Mouse (Mus musculus): ENCODE results near the gene Serpina1e. TPM values are rescaled to one million over a fixed set of nuclear protein-coding genes. Genes with fewer than 3 reads are reported as not detected.

The Serpina1e gene
- total and polyA plus RNA-seq, 2 experiments from 2014 or later: 0.34 to 8.4 TPM

GRCm38 (mm10) chr12:103999611-104000010, 40.8 kb upstream of the Serpina1e start:
- H3K27me3 ChIP-seq (ENCODE audit: control insufficient read depth, insufficient read depth, low read length): no peaks in the 10 kb centered on the region

GRCm38 (mm10) chr12:103996513-103996912, 37.7 kb upstream of the Serpina1e start:
- no peaks in the 10 kb centered on the region for H3K27me3 ChIP-seq (ENCODE audit: control insufficient read depth, insufficient read depth, low read length)
- ATAC-seq (ENCODE audit: insufficient read depth, low read depth): no peak
- no peak for DNase-seq (ENCODE audit: low spot score)
- H3K4me1 ChIP-seq (ENCODE audit: control insufficient read depth, insufficient read depth): no peaks in the 10 kb centered on the region
- H3K27ac ChIP-seq (ENCODE audit: low read depth): no peak overlapping the region
- 61% methylated on average over 2 of the region's 2 CpGs for WGBS
- H3K4me3 ChIP-seq (ENCODE audit: low read depth, low read length): no peak overlapping the region
- no peaks in the 10 kb centered on the region for H3K36me3 ChIP-seq (replicated peaks; ENCODE audit: control insufficient read depth, insufficient read depth, low read length)
- H3K9me3 ChIP-seq (replicated peaks; ENCODE audit: control insufficient read depth, low read length): no peaks in the 10 kb centered on the region
- H3K9ac ChIP-seq (replicated peaks; ENCODE audit: low read depth, low read length): no peak overlapping the region
- no peak overlapping the region for H3K4me2 ChIP-seq (ENCODE audit: low read depth, low read length)
- no peak for TF ChIP-seq EP300 (IDR thresholded peaks at IDR 0.05; ENCODE audit: low read depth)
- no peak for TF ChIP-seq CTCF (IDR thresholded peaks at IDR 0.05; ENCODE audit: low read depth)

More at GRCm38 (mm10) chr12:103999611-104000010, 40.8 kb upstream of the Serpina1e start:
- Histone ChIP-seq H3K4me1 (ENCODE audit: control insufficient read depth, insufficient read depth) (peaks cover 18% of the 10 kb centered on the region; the same call in 1 of the 2 replicates), H3K9ac (replicated peaks; ENCODE audit: low read depth, low read length) (no peak overlapping the region), H3K36me3 (replicated peaks; ENCODE audit: control insufficient read depth, insufficient read depth, low read length) (no peaks in the 10 kb centered on the region), H3K4me3 (ENCODE audit: low read depth, low read length) (no peak overlapping the region), H3K27ac (ENCODE audit: low read depth) (no peak overlapping the region), H3K9me3 (replicated peaks; ENCODE audit: control insufficient read depth, low read length) (peaks cover 2% of the 10 kb centered on the region; the same call in 1 of the 2 replicates), H3K4me2 (ENCODE audit: low read depth, low read length) (no peak overlapping the region)
- TF ChIP-seq EP300 (IDR thresholded peaks at IDR 0.05; ENCODE audit: low read depth) (no peak), CTCF (IDR thresholded peaks at IDR 0.05; ENCODE audit: low read depth) (no peak)
- DNase-seq (ENCODE audit: low spot score) (no peak), ATAC-seq (ENCODE audit: insufficient read depth, low read depth) (no peak)
- 85% methylated on average over 8 of the region's 8 CpGs for WGBS

- Histone ChIP-seq H3K9ac (replicated peaks; ENCODE audit: low read depth, low read length) (no peak overlapping the region), H3K27ac (ENCODE audit: low read depth) (no peak overlapping the region), H3K9me3 (replicated peaks; ENCODE audit: control insufficient read depth, low read length) (no peaks in the 10 kb centered on the region), H3K4me3 (ENCODE audit: low read depth, low read length) (no peak overlapping the region), H3K4me1 (ENCODE audit: control insufficient read depth, insufficient read depth) (no peaks in the 10 kb centered on the region), H3K4me2 (ENCODE audit: low read depth, low read length) (no peak overlapping the region), H3K36me3 (replicated peaks; ENCODE audit: control insufficient read depth, insufficient read depth, low read length) (no peaks in the 10 kb centered on the region), H3K27me3 (ENCODE audit: control insufficient read depth, insufficient read depth, low read length) (no peaks in the 10 kb centered on the region)
- ATAC-seq (ENCODE audit: insufficient read depth, low read depth): no peak
- 37% methylated on average over 5 of the region's 5 CpGs for WGBS
- TF ChIP-seq CTCF (IDR thresholded peaks at IDR 0.05; ENCODE audit: low read depth): peak; percentile 89
- no peak for TF ChIP-seq EP300 (IDR thresholded peaks at IDR 0.05; ENCODE audit: low read depth)
- DNase-seq (ENCODE audit: low spot score): peak; percentile 63
These were observed 36.7 kb upstream of the Serpina1e start for GRCm38 (mm10) chr12:103995292-103996072.

- H3K27me3 ChIP-seq (ENCODE audit: control insufficient read depth, insufficient read depth, low read length): no peaks in the 10 kb centered on the region
- no peaks in the 10 kb centered on the region for H3K9me3 ChIP-seq (replicated peaks; ENCODE audit: control insufficient read depth, low read length)
- no peak overlapping the region for H3K4me3 ChIP-seq (ENCODE audit: low read depth, low read length)
- H3K4me2 ChIP-seq (ENCODE audit: low read depth, low read length): no peak overlapping the region
- H3K9ac ChIP-seq (replicated peaks; ENCODE audit: low read depth, low read length): no peak overlapping the region
- DNase-seq (ENCODE audit: low spot score) (no peak), ATAC-seq (ENCODE audit: insufficient read depth, low read depth) (no peak)
- H3K4me1 ChIP-seq (ENCODE audit: control insufficient read depth, insufficient read depth): no peaks in the 10 kb centered on the region
- no peak overlapping the region for H3K27ac ChIP-seq (ENCODE audit: low read depth)
- no peaks in the 10 kb centered on the region for H3K36me3 ChIP-seq (replicated peaks; ENCODE audit: control insufficient read depth, insufficient read depth, low read length)
- no peak for TF ChIP-seq EP300 (IDR thresholded peaks at IDR 0.05; ENCODE audit: low read depth)
- TF ChIP-seq CTCF (IDR thresholded peaks at IDR 0.05; ENCODE audit: low read depth): no peak
- WGBS: 40% methylated on average over 7 of the region's 7 CpGs
These were observed 34.2 kb upstream of the Serpina1e start for GRCm38 (mm10) chr12:103992945-103993344.

GRCm38 (mm10) chr12:103989857-103990256, 31.1 kb upstream of the Serpina1e start, which contains the start of gene Serpina11:
Gene Serpina11, minus strand, starts transcription at chr12:103989957.
- no peak for DNase-seq (ENCODE audit: low spot score)
- H3K27ac ChIP-seq (ENCODE audit: low read depth): no peak within 1 kb of the TSS
- no peaks in the 10 kb centered on the region for H3K27me3 ChIP-seq (ENCODE audit: control insufficient read depth, insufficient read depth, low read length)
- TF ChIP-seq CTCF (IDR thresholded peaks at IDR 0.05; ENCODE audit: low read depth) (no peak), EP300 (IDR thresholded peaks at IDR 0.05; ENCODE audit: low read depth) (no peak)
- WGBS: 75% methylated on average over 6 of the region's 6 CpGs
- no peaks in the 10 kb centered on the region for H3K36me3 ChIP-seq (replicated peaks; ENCODE audit: control insufficient read depth, insufficient read depth, low read length)
- no peak within 1 kb of the TSS for H3K4me2 ChIP-seq (ENCODE audit: low read depth, low read length)
- H3K4me1 ChIP-seq (ENCODE audit: control insufficient read depth, insufficient read depth): no peaks in the 10 kb centered on the region
- no peak within 1 kb of the TSS for H3K4me3 ChIP-seq (ENCODE audit: low read depth, low read length)
- no peak for ATAC-seq (ENCODE audit: insufficient read depth, low read depth)
- no peak within 1 kb of the TSS for H3K9ac ChIP-seq (replicated peaks; ENCODE audit: low read depth, low read length)
- H3K9me3 ChIP-seq (replicated peaks; ENCODE audit: control insufficient read depth, low read length): no peaks in the 10 kb centered on the region

GRCm38 (mm10) chr12:103989514-103989767, 30.7 kb upstream of the Serpina1e start:
- H3K27me3 ChIP-seq (ENCODE audit: control insufficient read depth, insufficient read depth, low read length): no peaks in the 10 kb centered on the region
- no peaks in the 10 kb centered on the region for H3K36me3 ChIP-seq (replicated peaks; ENCODE audit: control insufficient read depth, insufficient read depth, low read length)
- H3K4me3 ChIP-seq (ENCODE audit: low read depth, low read length): no peak overlapping the region
- ATAC-seq (ENCODE audit: insufficient read depth, low read depth) (no peak), DNase-seq (ENCODE audit: low spot score) (no peak)
- no peak overlapping the region for H3K4me2 ChIP-seq (ENCODE audit: low read depth, low read length)
- no peaks in the 10 kb centered on the region for H3K4me1 ChIP-seq (ENCODE audit: control insufficient read depth, insufficient read depth)
- no peak for TF ChIP-seq EP300 (IDR thresholded peaks at IDR 0.05; ENCODE audit: low read depth)
- no peak for TF ChIP-seq CTCF (IDR thresholded peaks at IDR 0.05; ENCODE audit: low read depth)
- WGBS: 65% methylated on average over 2 of the region's 2 CpGs
- no peak overlapping the region for H3K9ac ChIP-seq (replicated peaks; ENCODE audit: low read depth, low read length)
- H3K27ac ChIP-seq (ENCODE audit: low read depth): no peak overlapping the region
- no peaks in the 10 kb centered on the region for H3K9me3 ChIP-seq (replicated peaks; ENCODE audit: control insufficient read depth, low read length)

Measured in heart, postnatal 0 days (tissue).